Mouse (Mus musculus) heart, postnatal 0 days (tissue): Measurements from ENCODE around the gene AU021092. TPM values are rescaled to one million over a fixed set of nuclear protein-coding genes. Genes with fewer than 3 reads are reported as not detected.
A peak's percentile ranks its signal among the peaks of the same experiment; 100 is the strongest.

Experiments used
- ATAC-seq: fragments of 200-750 bp; cut with Nextera tagmentation; 2 replicates; pipeline ENCODE4 v1.8.0; 2017; ENCODE audit warnings: low read depth, moderate number of reproducible peaks, moderate library complexity; ENCODE audit not compliant: insufficient read depth
- DNase-seq: peaks from one replicate; pipeline ENCODE4 v3.0.0-alpha.2; 2016; ENCODE audit warnings: low spot score
- H3K27ac ChIP-seq: fragments of 300-500 bp; sonication (generic); 2 replicates; pipeline ENCODE4 v1.5.1; 2014; ENCODE audit warnings: low read depth, mild to moderate bottlenecking
- H3K27me3 ChIP-seq: fragments of 300-500 bp; sonication (generic); 2 replicates; pipeline ENCODE4 v1.6.1; 2014; ENCODE audit warnings: low read length, mixed read lengths; ENCODE audit not compliant: control insufficient read depth, insufficient read depth
- H3K36me3 ChIP-seq: fragments of 300-500 bp; sonication (generic); replicated peaks from 2 replicates; pipeline ENCODE4 v1.6.1; 2014; ENCODE audit warnings: low read length, mixed read lengths; ENCODE audit not compliant: control insufficient read depth, insufficient read depth
- H3K4me1 ChIP-seq: fragments of 300-500 bp; sonication (generic); 2 replicates; pipeline ENCODE4 v1.6.1; 2014; ENCODE audit warnings: antibody characterized with exemption; ENCODE audit not compliant: control insufficient read depth, insufficient read depth
- H3K4me2 ChIP-seq: fragments of 300-500 bp; sonication (generic); 2 replicates; pipeline ENCODE4 v1.6.1; 2014; ENCODE audit warnings: low read depth, mild to moderate bottlenecking, low read length, moderate library complexity
- H3K4me3 ChIP-seq: fragments of 300-500 bp; sonication (generic); 2 replicates; pipeline ENCODE4 v1.5.1; 2014; ENCODE audit warnings: low read depth, low read length
- H3K9ac ChIP-seq: fragments of 300-500 bp; sonication (generic); replicated peaks from 2 replicates; pipeline ENCODE4 v1.6.1; 2014; ENCODE audit warnings: low read depth, low read length, mixed read lengths
- H3K9me3 ChIP-seq: fragments of 300-500 bp; sonication (generic); replicated peaks from 2 replicates; pipeline ENCODE4 v1.6.1; 2016; ENCODE audit warnings: low read length; ENCODE audit not compliant: control insufficient read depth
- CTCF ChIP-seq: IDR thresholded peaks from 2 replicates; pipeline ENCODE4 v1.5.1; 2016; ENCODE audit warnings: antibody characterized with exemption, control low read depth, low read depth
- EP300 ChIP-seq: IDR thresholded peaks from 2 replicates; pipeline ENCODE4 v1.6.1; 2016; ENCODE audit warnings: antibody characterized with exemption, low read depth
- WGBS: fragments of 180-500 bp; shearing (Covaris S2); extraction: QIAGEN DNeasy Blood & Tissue Kit; methylation state at CpG from one replicate; pipeline ENCODE4 v1.1.7; 2014; 5-methylcytosine and 5-hydroxymethylcytosine counted together
- polyA plus RNA-seq: library from polyadenylated mRNA; unstranded; fragments of >200 nt; fragmentation: Nextera tagmentation; extraction: Ambion mirVana; gene quantifications from 2 replicates; pipeline ENCODE4 v1.2.1, GENCODE M21; 2015
- total RNA-seq: library from RNA; depleted of rRNA; stranded (reverse); fragments of >200 nt; gene quantifications from 2 replicates; pipeline ENCODE4 v1.2.3, GENCODE M21; 2014; ENCODE audit warnings: low replicate concordance; rRNA removed

AU021092 gene
- total RNA-seq = 12.2 and 14.9 TPM in 2 replicates
- 6.3 and 8.8 TPM in 2 replicates for polyA plus RNA-seq

- Histone ChIP-seq H3K9ac (no peak within 1 kb of the TSS), H3K27me3 (no peaks in the 10 kb centered on the region), H3K4me3 (no peak within 1 kb of the TSS), H3K9me3 (no peaks in the 10 kb centered on the region), H3K4me2 (0 out of 2 replicates have a peak within 1 kb of the TSS, but pooled peaks have one; percentile 25), H3K27ac (no peak within 1 kb of the TSS), H3K4me1 (0 out of 2 replicates have a peak, but pooled peaks cover 4% of the 10 kb centered on the region), H3K36me3 (no peaks in the 10 kb centered on the region)
- TF ChIP-seq CTCF = no peak
- TF ChIP-seq EP300 = no peak
- DNase-seq (no peak), ATAC-seq (no peak)
- 62% methylated on average over 6 of the region's 6 CpGs for WGBS
These were observed at the start of gene AU021092 for GRCm38 (mm10) chr16:5222140-5222539. TSS of gene AU021092 (minus strand) at chr16:5222299.

DNA sequence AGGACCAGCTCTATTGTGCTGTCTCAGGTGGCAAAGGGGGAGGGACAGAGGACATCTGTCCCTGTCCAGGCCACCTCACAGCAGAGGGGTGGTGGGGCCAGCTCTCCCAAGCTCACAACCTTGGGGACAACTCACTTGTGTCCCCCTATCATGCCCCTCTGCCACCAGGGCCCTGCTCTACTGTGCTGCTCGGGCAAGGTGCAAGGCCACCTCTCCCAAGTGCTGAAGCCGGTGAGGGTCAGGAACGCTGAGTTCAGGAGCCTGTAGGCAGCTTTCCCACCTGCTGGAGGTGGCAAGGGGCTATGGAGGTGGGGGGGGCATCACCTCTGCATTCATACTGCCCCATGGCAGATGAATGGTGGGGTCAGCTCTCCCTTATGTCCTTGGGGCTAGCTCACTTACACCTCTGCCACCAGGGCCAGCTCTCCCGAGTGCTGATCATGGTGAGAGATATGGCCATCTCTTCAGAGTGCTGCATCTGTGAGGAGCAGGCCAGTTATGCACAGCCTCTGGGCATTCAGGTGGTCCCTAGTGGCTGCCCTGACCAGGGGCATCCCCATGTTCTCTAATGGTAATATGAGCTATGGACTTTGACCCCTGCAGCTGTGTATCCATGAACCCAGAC is 49.4 kb upstream of the AU021092 start:
- Histone ChIP-seq H3K9ac (no peak overlapping the region), H3K4me1 (no peaks in the 10 kb centered on the region)
- 76% methylated on average over 4 of the region's 4 CpGs for WGBS

DNA sequence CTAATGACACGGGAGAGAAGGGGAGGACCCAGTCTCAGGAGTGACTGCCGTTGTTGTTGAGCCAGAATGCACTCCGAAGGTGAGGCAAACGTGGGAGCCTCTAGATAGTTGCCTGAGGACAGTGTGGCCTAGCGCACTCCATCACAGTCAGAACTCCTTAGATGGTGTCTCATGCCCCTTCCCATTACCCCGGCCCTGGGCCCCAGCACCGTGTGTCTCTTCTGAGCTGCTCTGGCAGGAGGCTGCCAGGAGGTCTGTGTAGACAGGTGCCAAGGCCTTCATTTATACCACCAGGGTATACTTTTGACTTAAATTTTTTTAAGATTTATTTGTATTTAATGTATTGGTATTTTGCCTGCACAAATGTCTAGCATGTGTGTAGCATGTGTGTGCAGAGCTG is 41.8 kb upstream of the AU021092 start:
- H3K9me3 ChIP-seq = no peaks in the 10 kb centered on the region
- no peaks in the 10 kb centered on the region for H3K4me1 ChIP-seq
- no peak overlapping the region for H3K9ac ChIP-seq
- no peak for ATAC-seq
- TF ChIP-seq EP300 (no peak), CTCF (no peak)
- H3K27me3 ChIP-seq = no peaks in the 10 kb centered on the region
- DNase-seq = no peak
- no peak overlapping the region for H3K4me3 ChIP-seq
- H3K27ac ChIP-seq = no peak overlapping the region
- 83% methylated on average over 7 of the region's 7 CpGs for WGBS
- no peaks in the 10 kb centered on the region for H3K36me3 ChIP-seq
- no peak overlapping the region for H3K4me2 ChIP-seq

More for the DNA sequence above, 49.4 kb upstream of the AU021092 start:
- TF ChIP-seq EP300 (no peak), CTCF (no peak)
- no peak overlapping the region for H3K27ac ChIP-seq
- H3K27me3 ChIP-seq = 0 out of 2 replicates have a peak, but pooled peaks cover 3% of the 10 kb centered on the region
- H3K4me3 ChIP-seq = no peak overlapping the region
- ATAC-seq (no peak), DNase-seq (no peak)
- H3K36me3 ChIP-seq = no peaks in the 10 kb centered on the region
- H3K9me3 ChIP-seq = no peaks in the 10 kb centered on the region
- H3K4me2 ChIP-seq = no peak overlapping the region

DNA sequence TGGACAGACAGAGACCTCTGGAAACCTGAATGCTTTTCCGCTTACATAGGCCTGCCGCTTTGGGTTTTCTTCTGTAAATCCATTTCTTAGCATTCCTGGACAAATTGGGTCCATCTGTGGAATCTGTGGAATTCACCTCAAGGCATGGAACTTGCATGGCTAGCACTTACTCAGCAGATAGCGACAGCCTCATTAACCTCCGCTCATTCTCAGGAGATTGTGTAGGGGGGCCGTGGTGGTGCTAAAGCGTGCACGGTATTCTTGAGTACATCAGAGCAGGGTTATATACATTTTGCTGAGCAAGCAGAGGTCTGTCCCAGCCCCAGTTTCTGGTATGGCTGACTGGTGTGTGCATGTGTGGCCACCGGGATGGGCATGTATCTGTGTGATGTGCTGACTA is 41.1 kb upstream of the AU021092 start:
- ATAC-seq = no peak
- no peak overlapping the region for H3K27ac ChIP-seq

DNA sequence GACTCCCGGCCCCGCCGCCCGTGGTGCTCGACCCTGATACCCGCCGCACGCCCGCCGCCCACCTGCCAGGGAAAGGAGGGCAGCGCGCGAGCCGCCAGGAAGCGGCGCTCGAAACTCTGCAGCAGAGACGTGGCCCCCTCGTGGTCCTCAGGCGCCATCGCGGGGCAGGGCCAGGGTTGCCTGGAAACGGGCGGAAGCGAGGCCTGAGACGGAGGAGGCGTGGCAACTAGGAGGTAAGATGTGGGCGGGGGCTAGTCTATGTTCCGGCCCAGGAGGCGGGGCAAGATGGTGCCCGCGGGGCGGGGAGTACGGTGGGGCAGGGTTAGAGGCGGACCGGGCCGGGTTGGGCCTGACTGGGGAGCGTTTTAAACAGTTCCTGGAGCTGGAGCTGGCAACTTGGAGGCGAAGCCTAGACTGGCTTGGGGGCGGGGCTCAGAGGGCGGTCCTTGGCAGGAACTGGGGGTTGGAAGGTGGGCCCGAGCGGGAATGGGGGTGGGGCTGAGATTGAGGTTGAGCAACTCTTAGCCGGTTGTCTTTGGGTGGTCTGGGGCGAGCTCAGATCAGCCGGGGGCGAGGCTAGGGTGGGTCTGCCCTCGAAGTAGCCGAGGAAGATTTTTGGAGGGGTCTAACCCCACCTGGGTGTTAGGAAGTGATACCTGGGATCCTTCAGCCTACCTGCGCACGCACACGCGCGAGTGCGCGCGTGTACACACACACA is 33.8 kb upstream of the AU021092 start, which contains the start of gene Eef2kmt:
Eef2kmt (minus strand) TSS at position 205 of the 718 bp plus-strand sequence.
- H3K9me3 ChIP-seq = no peaks in the 10 kb centered on the region
- H3K27me3 ChIP-seq = no peaks in the 10 kb centered on the region
- WGBS = 1% methylated on average over 56 of the region's 57 CpGs
- DNase-seq (peak; percentile 100), ATAC-seq (peak; percentile 96)
- peak within 1 kb of the TSS; percentile 69 for H3K9ac ChIP-seq
- TF ChIP-seq EP300 = no peak
- peak; percentile 72 for TF ChIP-seq CTCF
- peaks cover 5% of the 10 kb centered on the region; the same call in 1 of the 2 replicates for H3K36me3 ChIP-seq
- H3K4me2 ChIP-seq = peak within 1 kb of the TSS; percentile 80
- H3K4me3 ChIP-seq = peak within 1 kb of the TSS; percentile 66
- 0 out of 2 replicates have a peak, but pooled peaks cover 6% of the 10 kb centered on the region for H3K4me1 ChIP-seq
- peak within 1 kb of the TSS; percentile 80 for H3K27ac ChIP-seq

More for the DNA sequence above, 41.1 kb upstream of the AU021092 start:
- 67% methylated on average over 8 of the region's 8 CpGs for WGBS
- TF ChIP-seq CTCF (no peak), EP300 (no peak)
- Histone ChIP-seq H3K4me3 (no peak overlapping the region), H3K4me1 (no peaks in the 10 kb centered on the region), H3K9me3 (no peaks in the 10 kb centered on the region), H3K36me3 (no peaks in the 10 kb centered on the region), H3K9ac (no peak overlapping the region), H3K4me2 (no peak overlapping the region), H3K27me3 (no peaks in the 10 kb centered on the region)
- no peak for DNase-seq
